Mouse (Mus musculus) intestine, postnatal 0 days (tissue): ENCODE results near the gene Cuta. TPM values are rescaled to one million over a fixed set of nuclear protein-coding genes. Genes with fewer than 3 reads are reported as not detected.
"Not testable (repeated sequence)": the region's sequence is repeated elsewhere in the genome, so short reads cannot be mapped to it uniquely, and the experiment has no call there.

Experiments
- ATAC-seq: fragments of 200-750 bp; cut with Nextera tagmentation; 2 replicates; pipeline ENCODE4 v1.8.0; 2017; ENCODE audit warnings: mild to moderate bottlenecking, moderate TSS enrichment, moderate library complexity
- H3K27ac ChIP-seq: fragments of 300-500 bp; sonication (generic); 2 replicates; pipeline ENCODE4 v1.5.1; 2014; ENCODE audit warnings: mild to moderate bottlenecking, low read depth, low read length, moderate library complexity
- H3K27me3 ChIP-seq: fragments of 300-500 bp; sonication (generic); replicated peaks from 2 replicates; pipeline ENCODE4 v1.6.1; 2014; ENCODE audit warnings: low read length, mixed read lengths; ENCODE audit not compliant: control insufficient read depth, insufficient read depth
- H3K36me3 ChIP-seq: fragments of 300-500 bp; sonication (generic); 2 replicates; pipeline ENCODE4 v1.6.1; 2014; ENCODE audit warnings: mild to moderate bottlenecking, moderate library complexity; ENCODE audit not compliant: control insufficient read depth, insufficient read depth
- H3K4me1 ChIP-seq: fragments of 300-500 bp; sonication (generic); replicated peaks from 2 replicates; pipeline ENCODE4 v1.6.1; 2014; ENCODE audit warnings: antibody characterized with exemption, low read length, mixed read lengths; ENCODE audit not compliant: control insufficient read depth, insufficient read depth
- H3K4me2 ChIP-seq: fragments of 300-500 bp; sonication (generic); replicated peaks from 2 replicates; pipeline ENCODE4 v1.6.1; 2014; ENCODE audit warnings: low read depth, mild to moderate bottlenecking, moderate library complexity
- H3K4me3 ChIP-seq: fragments of 300-500 bp; sonication (generic); 2 replicates; pipeline ENCODE4 v1.5.1; 2014; ENCODE audit warnings: low read depth, low read length
- H3K9ac ChIP-seq: fragments of 300-500 bp; sonication (generic); 2 replicates; pipeline ENCODE4 v1.6.1; 2014; ENCODE audit warnings: mild to moderate bottlenecking, low read depth, low read length
- H3K9me3 ChIP-seq: fragments of 300-500 bp; sonication (generic); 2 replicates; pipeline ENCODE4 v1.6.1; 2016; ENCODE audit warnings: mixed run types; ENCODE audit not compliant: control insufficient read depth
- CTCF ChIP-seq: sonication (generic); IDR thresholded peaks from 2 replicates; pipeline ENCODE4 v1.5.1; 2016; ENCODE audit warnings: low read depth, mild to moderate bottlenecking, control low read depth, antibody characterized with exemption, moderate library complexity
- WGBS: fragments of 180-500 bp; shearing (Covaris S2); extraction: QIAGEN DNeasy Blood & Tissue Kit; methylation state at CpG from one replicate; pipeline ENCODE4 v1.1.7; 2014; 5-methylcytosine and 5-hydroxymethylcytosine counted together
- polyA plus RNA-seq: library from polyadenylated mRNA; unstranded; fragments of >200 nt; fragmentation: Nextera tagmentation; extraction: Ambion mirVana; gene quantifications from 2 replicates; pipeline ENCODE4 v1.2.1, GENCODE M21; 2015

Gene Cuta
- polyA plus RNA-seq, 1 experiment from 2014 or later: 287 TPM

GRCm38 (mm10) chr17:26936453-26936852 is 2.9 kb downstream of the Cuta start:
- Histone ChIP-seq H3K4me2 (no peak overlapping the region), H3K4me3 (no peak overlapping the region), H3K27ac (no peak overlapping the region), H3K36me3 (peaks cover 28% of the 10 kb centered on the region; the same call in 1 of the 2 replicates), H3K4me1 (0 out of 2 replicates have a peak, but pooled peaks cover 6% of the 10 kb centered on the region), H3K9me3 (no peaks in the 10 kb centered on the region), H3K9ac (no peak overlapping the region), H3K27me3 (no peaks in the 10 kb centered on the region)
- 79% methylated on average over 12 of the region's 12 CpGs for WGBS
- ATAC-seq: no peak
- TF ChIP-seq CTCF: no peak

GRCm38 (mm10) chr17:26935027-26935426 is 4.3 kb downstream of the Cuta start:
- Histone ChIP-seq H3K27ac (no peak overlapping the region), H3K27me3 (no peaks in the 10 kb centered on the region), H3K9me3 (no peaks in the 10 kb centered on the region), H3K4me1 (0 out of 2 replicates have a peak, but pooled peaks cover 6% of the 10 kb centered on the region), H3K4me3 (no peak overlapping the region), H3K4me2 (no peak overlapping the region), H3K36me3 (peaks cover 28% of the 10 kb centered on the region; the same call in 1 of the 2 replicates), H3K9ac (no peak overlapping the region)
- 92% methylated on average over 9 of the region's 9 CpGs for WGBS
- TF ChIP-seq CTCF: no peak
- ATAC-seq: no peak

- no peak for TF ChIP-seq CTCF
- 0 out of 2 replicates have a peak, but pooled peaks cover 6% of the 10 kb centered on the region for H3K4me1 ChIP-seq
- H3K36me3 ChIP-seq: peaks cover 33% of the 10 kb centered on the region
- H3K4me2 ChIP-seq: peak overlapping the region; percentile 98
- H3K4me3 ChIP-seq: peak overlapping the region; percentile 82
- WGBS: 72% methylated on average over 16 of the region's 16 CpGs
- peak overlapping the region; percentile 76 for H3K9ac ChIP-seq
- no peak for ATAC-seq
- H3K9me3 ChIP-seq: no peaks in the 10 kb centered on the region
- no peak overlapping the region; the same call in 1 of the 2 replicates for H3K27ac ChIP-seq
- H3K27me3 ChIP-seq: no peaks in the 10 kb centered on the region
These were observed 5.2 kb downstream of the Cuta start for GRCm38 (mm10) chr17:26933885-26934827.

GRCm38 (mm10) chr17:26933419-26933818 is 6.0 kb downstream of the Cuta start:
- Histone ChIP-seq H3K4me1 (0 out of 2 replicates have a peak, but pooled peaks cover 6% of the 10 kb centered on the region), H3K9ac (peak overlapping the region; percentile 76), H3K9me3 (no peaks in the 10 kb centered on the region), H3K4me3 (peak overlapping the region; percentile 82), H3K4me2 (peak overlapping the region; percentile 98), H3K27ac (peak overlapping the region; percentile 71), H3K36me3 (peaks cover 37% of the 10 kb centered on the region), H3K27me3 (no peaks in the 10 kb centered on the region)
- 0 out of 2 replicates have a peak, but pooled peaks have one; percentile 15 for TF ChIP-seq CTCF
- WGBS: 4% methylated on average over 13 of the region's 13 CpGs
- peak; percentile 3; the same call in 1 of the 2 replicates for ATAC-seq

- no peak for TF ChIP-seq CTCF
- peak; percentile 87 for ATAC-seq
- under 1% methylated on average over 29 of the region's 43 CpGs for WGBS
These were observed 6.5 kb downstream of the Cuta start, which contains the start of gene Phf1 for GRCm38 (mm10) chr17:26932839-26933398. Gene Phf1, plus strand, starts transcription at chr17:26933052.

GRCm38 (mm10) chr17:26931795-26932194 is 7.6 kb downstream of the Cuta start:
- peak; percentile 81 for TF ChIP-seq CTCF
- not testable (repeated sequence) for H3K9me3 ChIP-seq, H3K4me2 ChIP-seq, H3K4me3 ChIP-seq, H3K27me3 ChIP-seq, H3K4me1 ChIP-seq, H3K9ac ChIP-seq, H3K27ac ChIP-seq
- peak; percentile 30 for ATAC-seq
- peaks cover 32% of the 10 kb centered on the region for H3K36me3 ChIP-seq
- WGBS: 55% methylated on average over 7 of the region's 7 CpGs

More at GRCm38 (mm10) chr17:26932839-26933398, 6.5 kb downstream of the Cuta start, which contains the start of gene Phf1:
- H3K36me3 ChIP-seq: peaks cover 37% of the 10 kb centered on the region
- no peaks in the 10 kb centered on the region for H3K27me3 ChIP-seq
- peak within 1 kb of the TSS; percentile 71 for H3K27ac ChIP-seq
- no peaks in the 10 kb centered on the region for H3K9me3 ChIP-seq
- H3K4me2 ChIP-seq: peak within 1 kb of the TSS; percentile 98
- H3K4me3 ChIP-seq: peak within 1 kb of the TSS; percentile 82
- H3K4me1 ChIP-seq: 0 out of 2 replicates have a peak, but pooled peaks cover 6% of the 10 kb centered on the region
- H3K9ac ChIP-seq: peak within 1 kb of the TSS; percentile 76

GRCm38 (mm10) chr17:26925414-26925813 is 14.0 kb downstream of the Cuta start:
- not testable (repeated sequence) for H3K4me3 ChIP-seq, H3K27ac ChIP-seq, H3K4me1 ChIP-seq, H3K9me3 ChIP-seq, H3K27me3 ChIP-seq, H3K9ac ChIP-seq, H3K4me2 ChIP-seq, ATAC-seq
- 93% methylated on average over 9 of the region's 9 CpGs for WGBS
- H3K36me3 ChIP-seq: peaks cover 22% of the 10 kb centered on the region

GRCm38 (mm10) chr17:26922368-26922767 is 17.0 kb downstream of the Cuta start:
- not testable (repeated sequence) for ATAC-seq, H3K4me3 ChIP-seq, H3K27ac ChIP-seq, H3K4me2 ChIP-seq, H3K27me3 ChIP-seq, H3K9me3 ChIP-seq, H3K9ac ChIP-seq, H3K4me1 ChIP-seq
- WGBS: 91% methylated on average over 5 of the region's 6 CpGs
- peaks cover 13% of the 10 kb centered on the region for H3K36me3 ChIP-seq
